Mouse (Mus musculus) neutrophil, adult 65 days (primary cell): ENCODE measurements around the gene Pla2g5. TPM values are rescaled to one million over a fixed set of nuclear protein-coding genes. Genes with fewer than 3 reads are reported as not detected.

Experiments
- total RNA-seq: library from RNA; stranded (reverse); gene quantifications from 2 replicates; pipeline ENCODE4 v1.2.4, GENCODE M21; 2023

Pla2g5 gene
- total RNA-seq: not detected in 2 replicates

GRCm38 (mm10) chr4:138863344-138863998, at the start of gene Pla2g5:
Pla2g5 (minus strand) TSS chr4:138863482.

GRCm38 (mm10) chr4:138877731-138878130, 14.4 kb upstream of the Pla2g5 start, which contains the start of gene Pla2g2e:
Pla2g2e (plus strand) TSS chr4:138877942.

GRCm38 (mm10) chr4:138873864-138874263, 10.6 kb upstream of the Pla2g5 start, which contains the start of gene Gm13030:
Gm13030 (minus strand) TSS chr4:138873964.

GRCm38 (mm10) chr4:138775435-138775834, 87.8 kb downstream of the Pla2g5 start, which contains the start of gene Pla2g2d:
Pla2g2d (plus strand) TSS chr4:138775735.

GRCm38 (mm10) chr4:138757416-138757815, 105.9 kb downstream of the Pla2g5 start, which contains the start of gene Pla2g2f:
Pla2g2f (minus strand) TSS chr4:138757626.

Other genes with a start within 250 kb of the Pla2g5 start
- gene Vwa5b1, start 227.6 kb downstream of the Pla2g5 start, total RNA-seq: not detected in 2 replicates
- not detected in 2 replicates for gene Pla2g2c, start 138.7 kb downstream of the Pla2g5 start, total RNA-seq
- not detected in 2 replicates for gene Ubxn10, start 126.3 kb downstream of the Pla2g5 start, total RNA-seq
- gene Pla2g2f, start 105.9 kb downstream of the Pla2g5 start, total RNA-seq: not detected in 2 replicates
- not detected in 2 replicates for gene Pla2g2d, start 87.7 kb downstream of the Pla2g5 start, total RNA-seq
- not detected in 2 replicates for gene Gm13030, start 10.5 kb upstream of the Pla2g5 start, total RNA-seq
- gene Pla2g2e, start 14.5 kb upstream of the Pla2g5 start, total RNA-seq: not detected in 2 replicates
- 19.9 and 25.1 TPM in 2 replicates for gene Otud3, start 50.5 kb upstream of the Pla2g5 start, total RNA-seq
- not detected in 2 replicates for gene Rnf186, start 103.6 kb upstream of the Pla2g5 start, total RNA-seq
- 8.0 and 9.8 TPM in 2 replicates for gene Tmco4, start 109.4 kb upstream of the Pla2g5 start, total RNA-seq
- gene Htr6, start 212.1 kb upstream of the Pla2g5 start, total RNA-seq: not detected in 2 replicates
- 0.43 TPM in 1 of 2 replicates, not detected in the other for gene Nbl1, start 229.5 kb upstream of the Pla2g5 start, total RNA-seq